Mouse (Mus musculus): ENCODE data around the gene Hspb2.
A peak's percentile ranks its signal among the peaks of the same experiment; 100 is the strongest.

The Hspb2 gene

GRCm38 (mm10) chr9:50752054-50752602, at the start of gene Hspb2:
Gene Hspb2 (minus strand): TSS chr9:50752354.
- peak; percentile 61 for DNase-seq

GRCm38 (mm10) chr9:50800985-50801384, 48.8 kb upstream of the Hspb2 start:
- peak; percentile 60 for DNase-seq

GRCm38 (mm10) chr9:50798368-50798767, 46.2 kb upstream of the Hspb2 start:
- no peak for DNase-seq

GRCm38 (mm10) chr9:50797641-50798040, 45.5 kb upstream of the Hspb2 start:
- DNase-seq = no peak

GRCm38 (mm10) chr9:50796776-50797175, 44.6 kb upstream of the Hspb2 start:
- no peak for DNase-seq

GRCm38 (mm10) chr9:50795266-50795665, 43.1 kb upstream of the Hspb2 start:
- DNase-seq = no peak

GRCm38 (mm10) chr9:50782155-50782554, 30.0 kb upstream of the Hspb2 start:
- peak; percentile 55 for DNase-seq

- DNase-seq = no peak
These were observed 24.1 kb upstream of the Hspb2 start for GRCm38 (mm10) chr9:50776162-50776760.

- no peak for DNase-seq
These were observed 23.5 kb upstream of the Hspb2 start for GRCm38 (mm10) chr9:50775662-50776126.

- DNase-seq = peak; percentile 94
These were observed 22.9 kb upstream of the Hspb2 start, which contains the start of the genes Alg9 and 1110032A03Rik for GRCm38 (mm10) chr9:50774991-50775612. Gene Alg9 (plus strand): TSS chr9:50775019. Gene 1110032A03Rik (minus strand): TSS chr9:50775520.

- DNase-seq = no peak
These were observed 21.9 kb upstream of the Hspb2 start for GRCm38 (mm10) chr9:50774026-50774462.

GRCm38 (mm10) chr9:50770011-50770410, 17.9 kb upstream of the Hspb2 start:
- no peak for DNase-seq

GRCm38 (mm10) chr9:50768107-50769002, 16.2 kb upstream of the Hspb2 start, which contains the start of gene Fdxacb1:
Gene Fdxacb1 (plus strand): TSS chr9:50768236.
- peak; percentile 99 for DNase-seq

- no peak for DNase-seq
These were observed 15.5 kb upstream of the Hspb2 start for GRCm38 (mm10) chr9:50767531-50768106.

GRCm38 (mm10) chr9:50763331-50763730, 11.2 kb upstream of the Hspb2 start:
- peak; percentile 44 for DNase-seq

GRCm38 (mm10) chr9:50761520-50762243, 9.5 kb upstream of the Hspb2 start:
- no peak for DNase-seq

GRCm38 (mm10) chr9:50756711-50757110, 4.6 kb upstream of the Hspb2 start:
- no peak for DNase-seq

GRCm38 (mm10) chr9:50753947-50754346, 1.8 kb upstream of the Hspb2 start:
- no peak for DNase-seq

- DNase-seq = peak; percentile 85
These were observed 846 bp upstream of the Hspb2 start for GRCm38 (mm10) chr9:50752784-50753615.

GRCm38 (mm10) chr9:50751323-50751722, 831 bp downstream of the Hspb2 start, which contains the start of gene Cryab:
Gene Cryab (plus strand): TSS chr9:50751325.
- no peak for DNase-seq

- no peak for DNase-seq
These were observed 1.4 kb downstream of the Hspb2 start for GRCm38 (mm10) chr9:50750706-50751105.

Data from kidney, postnatal 10 days (tissue).